Mouse (Mus musculus) small intestine, adult 2 months (tissue): Measurements from ENCODE around the gene Psmb5.

Experiments
- CTCF ChIP-seq: fragments of 200-500 bp; IDR thresholded peaks from 2 replicates; pipeline ENCODE4 v1.5.1; 2012; ENCODE audit warnings: low read depth, mild to moderate bottlenecking, control low read depth, inconsistent platforms, low read length, moderate library complexity, mixed read lengths; ENCODE audit not compliant: insufficient replicate concordance, insufficient read length; ENCODE audit errors: extremely low read depth
- POLR2A ChIP-seq: fragments of 200-500 bp; IDR thresholded peaks from 2 replicates; pipeline ENCODE4 v1.6.1; 2012; ENCODE audit warnings: low read depth, mild to moderate bottlenecking, control low read depth, inconsistent platforms, low read length, moderate library complexity

- peak; percentile 81; the same call in 1 of the 2 replicates for TF ChIP-seq CTCF
- TF ChIP-seq POLR2A, result peak; percentile 36; the same call in 1 of the 2 replicates
Measured at GRCm38 (mm10) chr14:54641305-54641969, 23.6 kb upstream of the Psmb5 start, which contains the start of gene Cdh24.
